Mouse (Mus musculus): ENCODE data around the gene Pcdh15. TPM values are rescaled to one million over a fixed set of nuclear protein-coding genes. Genes with fewer than 3 reads are reported as not detected.

Pcdh15 gene
- polyA plus RNA-seq, 1 experiment from 2014 or later, result 0.41 TPM

DNA sequence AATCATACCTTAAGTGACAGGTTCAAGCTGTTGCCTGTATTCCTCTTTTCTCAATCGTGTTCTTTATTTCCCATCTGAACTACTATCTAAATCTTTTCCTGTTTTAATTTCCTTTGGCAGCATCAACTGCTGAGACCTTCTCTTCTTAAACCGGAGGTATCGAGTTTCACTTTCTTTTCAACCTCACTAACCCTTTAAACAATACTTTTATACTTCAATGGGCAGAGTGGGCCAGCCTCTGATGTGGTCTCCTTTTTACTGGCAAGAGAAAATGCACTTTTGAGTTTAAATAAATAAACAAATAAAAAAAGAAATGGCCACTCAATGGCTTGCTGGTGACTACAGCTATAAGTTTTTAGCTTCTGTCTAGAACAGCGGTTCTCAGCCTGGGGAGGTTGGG is 1537.9 kb downstream of the Pcdh15 start:
- WGBS, result 20% methylated on average over 4 of the region's 4 CpGs
- no peak overlapping the region for H3K4me3 ChIP-seq (ENCODE audit: low read length)

DNA sequence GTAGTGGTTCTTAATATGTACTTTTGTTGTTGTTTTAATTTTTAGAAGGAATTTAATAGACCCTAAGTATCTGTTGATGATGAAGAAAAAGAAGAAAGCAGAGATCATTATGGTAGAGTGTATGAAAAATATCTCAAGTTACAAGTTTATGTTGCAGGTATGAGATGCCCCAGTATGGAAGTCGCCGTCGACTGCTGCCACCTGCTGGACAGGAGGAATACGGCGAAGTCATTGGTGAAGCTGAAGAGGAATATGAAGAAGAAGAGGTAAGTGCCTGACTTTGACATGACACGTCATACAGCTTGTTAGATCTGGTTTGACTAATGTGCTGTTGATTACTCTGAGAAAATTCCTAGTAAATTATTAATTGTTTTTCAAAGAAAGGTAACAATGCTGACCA is 1543.0 kb downstream of the Pcdh15 start:
- no peak for ATAC-seq (ENCODE audit: low FRiP score, low TSS enrichment)
- WGBS, result 63% methylated on average over 6 of the region's 6 CpGs
- no peak overlapping the region for H3K9ac ChIP-seq (replicated peaks; ENCODE audit: low read length)
- H3K4me2 ChIP-seq (replicated peaks; ENCODE audit: low read depth, low read length), result no peak overlapping the region
- no peaks in the 10 kb centered on the region for H3K4me1 ChIP-seq (ENCODE audit: insufficient read depth, low read length)
- H3K27ac ChIP-seq (ENCODE audit: low read length), result no peak overlapping the region
- H3K27me3 ChIP-seq (ENCODE audit: insufficient read depth, low read length), result no peaks in the 10 kb centered on the region
- no peaks in the 10 kb centered on the region for H3K36me3 ChIP-seq (ENCODE audit: insufficient read depth, low read length)
- H3K9me3 ChIP-seq (ENCODE audit: low read length), result no peaks in the 10 kb centered on the region
- no peak overlapping the region for H3K4me3 ChIP-seq (ENCODE audit: low read length)

More for the DNA sequence above, 1537.9 kb downstream of the Pcdh15 start:
- Histone ChIP-seq H3K4me2 (replicated peaks; ENCODE audit: low read depth, low read length) (no peak overlapping the region), H3K36me3 (ENCODE audit: insufficient read depth, low read length) (no peaks in the 10 kb centered on the region), H3K9me3 (ENCODE audit: low read length) (no peaks in the 10 kb centered on the region), H3K27me3 (ENCODE audit: insufficient read depth, low read length) (no peaks in the 10 kb centered on the region), H3K4me1 (ENCODE audit: insufficient read depth, low read length) (no peaks in the 10 kb centered on the region), H3K27ac (ENCODE audit: low read length) (no peak overlapping the region), H3K9ac (replicated peaks; ENCODE audit: low read length) (no peak overlapping the region)
- peak; percentile 88 for ATAC-seq (ENCODE audit: low FRiP score, low TSS enrichment)

DNA sequence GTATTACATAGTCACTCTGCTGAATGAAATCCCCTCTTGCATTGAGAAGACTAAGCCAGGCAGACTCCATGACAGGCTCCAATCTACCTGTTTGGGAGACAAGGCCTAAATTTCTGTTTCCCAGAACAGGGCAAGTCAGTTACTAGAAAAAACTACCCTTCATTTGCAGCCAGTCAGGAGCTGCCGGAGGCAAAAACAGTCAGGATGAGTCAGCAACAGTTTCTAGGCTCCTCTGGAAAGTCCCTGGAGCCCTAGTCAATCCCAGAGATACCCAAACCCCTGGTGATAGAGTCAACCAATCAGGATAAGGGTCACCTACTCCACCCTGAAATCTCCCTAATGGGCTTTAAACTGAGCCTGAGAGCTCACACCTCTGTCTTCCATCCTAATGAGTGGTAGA is 1564.0 kb downstream of the Pcdh15 start:
- no peaks in the 10 kb centered on the region for H3K4me1 ChIP-seq (ENCODE audit: insufficient read depth, low read length)
- H3K27me3 ChIP-seq (ENCODE audit: insufficient read depth, low read length), result no peaks in the 10 kb centered on the region

DNA sequence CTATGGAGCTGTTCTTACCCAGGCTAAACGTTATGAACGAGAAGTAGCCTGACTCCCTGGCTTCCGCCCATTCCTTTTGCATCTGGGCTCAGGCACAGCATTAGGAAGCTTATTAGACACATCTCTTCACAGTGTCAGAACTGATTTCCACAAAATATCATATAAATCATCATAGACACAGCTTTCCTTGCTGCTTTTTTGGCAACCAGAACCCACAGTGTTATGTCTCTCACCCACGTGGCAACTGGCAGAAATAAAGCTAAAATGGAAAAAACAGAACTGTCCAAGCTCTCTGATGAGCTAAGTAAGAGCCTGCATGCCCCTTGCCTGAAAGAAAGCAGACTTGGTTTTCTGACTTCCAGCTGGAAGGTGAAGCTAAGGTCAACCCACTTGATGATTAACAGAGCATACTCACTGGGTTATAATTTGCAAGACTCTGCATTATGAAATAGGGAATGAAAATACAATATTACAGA is 1580.9 kb downstream of the Pcdh15 start:
- Histone ChIP-seq H3K4me3 (ENCODE audit: low read length) (no peak overlapping the region), H3K27me3 (ENCODE audit: insufficient read depth, low read length) (no peaks in the 10 kb centered on the region), H3K9ac (replicated peaks; ENCODE audit: low read length) (no peak overlapping the region), H3K36me3 (ENCODE audit: insufficient read depth, low read length) (no peaks in the 10 kb centered on the region), H3K4me2 (replicated peaks; ENCODE audit: low read depth, low read length) (no peak overlapping the region), H3K4me1 (ENCODE audit: insufficient read depth, low read length) (peaks cover 5% of the 10 kb centered on the region; the same call in 1 of the 2 replicates), H3K9me3 (ENCODE audit: low read length) (no peaks in the 10 kb centered on the region), H3K27ac (ENCODE audit: low read length) (peak overlapping the region; percentile 77)
- peak; percentile 88; the same call in 1 of the 2 replicates for ATAC-seq (ENCODE audit: low FRiP score, low TSS enrichment)
- WGBS, result 65% methylated on average over 4 of the region's 4 CpGs

More for the DNA sequence above, 1564.0 kb downstream of the Pcdh15 start:
- H3K4me2 ChIP-seq (replicated peaks; ENCODE audit: low read depth, low read length), result no peak overlapping the region
- no peaks in the 10 kb centered on the region for H3K36me3 ChIP-seq (ENCODE audit: insufficient read depth, low read length)
- no peak overlapping the region for H3K4me3 ChIP-seq (ENCODE audit: low read length)
- H3K27ac ChIP-seq (ENCODE audit: low read length), result no peak overlapping the region
- no peak for ATAC-seq (ENCODE audit: low FRiP score, low TSS enrichment)
- H3K9me3 ChIP-seq (ENCODE audit: low read length), result no peaks in the 10 kb centered on the region
- H3K9ac ChIP-seq (replicated peaks; ENCODE audit: low read length), result no peak overlapping the region
- WGBS, result 89% methylated on average over 1 of the region's 1 CpGs

DNA sequence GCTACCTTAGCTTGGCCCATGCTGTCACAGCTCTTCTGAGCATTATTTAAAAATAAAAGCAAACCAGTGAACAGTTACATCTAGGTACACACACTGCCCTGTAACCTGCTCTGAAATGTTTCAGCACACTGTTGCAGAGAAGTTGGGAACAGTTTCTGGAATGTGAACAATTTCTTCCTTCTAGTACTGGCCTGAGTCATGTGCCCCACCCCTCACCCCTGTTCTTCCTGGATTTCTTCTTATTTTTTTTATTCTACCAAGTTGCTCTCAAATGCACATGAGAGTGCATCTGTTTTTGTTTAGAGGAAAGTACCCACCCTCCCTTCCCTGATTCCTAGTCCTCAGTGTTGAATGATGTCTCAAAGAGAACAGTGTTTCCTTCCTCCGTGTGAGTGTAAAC is 1581.4 kb downstream of the Pcdh15 start:
- H3K4me3 ChIP-seq (ENCODE audit: low read length), result no peak overlapping the region
- no peaks in the 10 kb centered on the region for H3K27me3 ChIP-seq (ENCODE audit: insufficient read depth, low read length)
- H3K27ac ChIP-seq (ENCODE audit: low read length), result peak overlapping the region; percentile 77
- H3K36me3 ChIP-seq (ENCODE audit: insufficient read depth, low read length), result no peaks in the 10 kb centered on the region
- H3K9me3 ChIP-seq (ENCODE audit: low read length), result no peaks in the 10 kb centered on the region
- H3K4me1 ChIP-seq (ENCODE audit: insufficient read depth, low read length), result peaks cover 5% of the 10 kb centered on the region; the same call in 1 of the 2 replicates
- 0 out of 2 replicates have a peak overlapping the region, but pooled peaks have one; percentile 12 for H3K4me2 ChIP-seq (replicated peaks; ENCODE audit: low read depth, low read length)
- WGBS, result 21% methylated on average over 1 of the region's 1 CpGs
- peak; percentile 90 for ATAC-seq (ENCODE audit: low FRiP score, low TSS enrichment)
- no peak overlapping the region for H3K9ac ChIP-seq (replicated peaks; ENCODE audit: low read length)
